ENCODE assay signal across 24 mouse cellular contexts in genomic region chrX:78202829-78203228, GRCm38 (mm10). TPM values are rescaled to one million over a fixed set of nuclear protein-coding genes. Genes with fewer than 3 reads are reported as not detected.
"Had no signal": no experiment of that assay in that cellular context is flagged by ENCODE, and none has a peak within 500 bp of the region (broad histone marks: within the 10 kb centered on the region; RNA-seq: fewer than 3 reads in every experiment).

No protein-coding gene starts in this region.

- H3K27ac ChIP-seq: midbrain, embryonic 10.5 days; midbrain, embryonic 13.5 days; midbrain, embryonic 15.5 days; neural tube, embryonic 12.5 days; stomach, embryonic 15.5 days; stomach, postnatal 0 days had no signal

- H3K9me3 ChIP-seq: midbrain, embryonic 15.5 days; neural tube, embryonic 12.5 days; stomach, embryonic 15.5 days had no signal

- H3K4me2 ChIP-seq: lung, embryonic 14.5 days; midbrain, embryonic 13.5 days; midbrain, embryonic 15.5 days; neural tube, embryonic 12.5 days; stomach, embryonic 15.5 days had no signal

- H3K36me3 ChIP-seq: midbrain, embryonic 10.5 days; midbrain, embryonic 13.5 days; midbrain, embryonic 15.5 days; neural tube, embryonic 12.5 days; stomach, embryonic 15.5 days had no signal

- H3K4me3 ChIP-seq: midbrain, embryonic 10.5 days; midbrain, embryonic 13.5 days; midbrain, embryonic 15.5 days; neural tube, embryonic 12.5 days; stomach, embryonic 15.5 days had no signal

- H3K9ac ChIP-seq: lung, embryonic 14.5 days; midbrain, embryonic 13.5 days; midbrain, embryonic 15.5 days; neural tube, embryonic 12.5 days; stomach, embryonic 15.5 days had no signal

- DNase-seq: lung, adult 18-20 months; lung, embryonic 14.5 days; lung, postnatal 10 days; lung, postnatal 4 days; right cerebral cortex, postnatal 14 days; thymus, adult 2 months; thymus, postnatal 25 days; thymus, postnatal 4 days had no signal

- ATAC-seq: midbrain, embryonic 13.5 days; midbrain, embryonic 15.5 days had no signal

- H3K27me3 ChIP-seq: midbrain, embryonic 13.5 days; midbrain, embryonic 15.5 days; neural tube, embryonic 12.5 days; stomach, embryonic 15.5 days had no signal

- H3K4me1 ChIP-seq: midbrain, embryonic 10.5 days; midbrain, embryonic 13.5 days; midbrain, embryonic 15.5 days; neural tube, embryonic 12.5 days; stomach, embryonic 15.5 days had no signal

RNA-seq across cellular contexts. Expression of gene Obp1b, which starts 16.3 kb away (rescaled TPM):
- total RNA-seq: megakaryocyte, adult 5-6 weeks; megakaryocyte-erythroid progenitor cell, adult 5-6 weeks; midbrain, postnatal 0 days; monocyte, adult 5-6 weeks; neutrophil, adult 5-6 weeks had no signal
- polyA plus RNA-seq: lung, embryonic 14.5 days; lung, embryonic 16.5 days; midbrain, embryonic 10.5 days; midbrain, embryonic 13.5 days; midbrain, embryonic 15.5 days; midbrain, postnatal 0 days; neural tube, embryonic 12.5 days; neural tube, embryonic 14.5 days; spleen, adult 2 months; stomach, embryonic 15.5 days; stomach, postnatal 0 days; testis, adult 2 months; thymus, adult 2 months; urinary bladder, adult 2 months had no signal

RNA-seq across cellular contexts. Expression of gene Gm14743, which starts 42.9 kb away (rescaled TPM):
- total RNA-seq: megakaryocyte, adult 5-6 weeks; megakaryocyte-erythroid progenitor cell, adult 5-6 weeks; midbrain, postnatal 0 days; monocyte, adult 5-6 weeks; neutrophil, adult 5-6 weeks had no signal
- polyA plus RNA-seq: lung, embryonic 14.5 days; lung, embryonic 16.5 days; midbrain, embryonic 10.5 days; midbrain, embryonic 13.5 days; midbrain, embryonic 15.5 days; midbrain, postnatal 0 days; neural tube, embryonic 12.5 days; neural tube, embryonic 14.5 days; spleen, adult 2 months; stomach, embryonic 15.5 days; stomach, postnatal 0 days; testis, adult 2 months; thymus, adult 2 months; urinary bladder, adult 2 months had no signal
